Mouse (Mus musculus): ENCODE results near the gene Zkscan3. TPM values are rescaled to one million over a fixed set of nuclear protein-coding genes. Genes with fewer than 3 reads are reported as not detected.

Gene Zkscan3
- 10 to 100 TPM; 36.7 to 40.7 TPM for total RNA-seq (2021)

GRCm38 (mm10) chr13:21402287-21402846 is at the start of gene Zkscan3:
TSS of gene Zkscan3 (minus strand) at chr13:21402755.
- intact Hi-C loops (cut with DNase I): loop anchor here (5.0 kb wide), 2 partner anchors 40 to 50 kb away; partner anchors contain the start of genes Zscan12 and Zscan26
- peak; percentile 65 to 92 for DNase-seq (ENCODE audit: extremely low spot score in 1 of 2, low spot score in 2 of 2)

- intact Hi-C loops (cut with DNase I): no loop called here
Observed at GRCm38 (mm10) chr13:21447856-21448614, 45.5 kb upstream of the Zkscan3 start.

GRCm38 (mm10) chr13:21446796-21447195 is 44.2 kb upstream of the Zkscan3 start:
- no peak for DNase-seq (ENCODE audit: extremely low spot score in 1 of 2, low spot score in 2 of 2)
- intact Hi-C loops (cut with DNase I): no loop called here

More at GRCm38 (mm10) chr13:21447856-21448614, 45.5 kb upstream of the Zkscan3 start:
- DNase-seq (ENCODE audit: extremely low spot score in 1 of 2, low spot score in 2 of 2): no peak

GRCm38 (mm10) chr13:21441207-21441572 is 38.6 kb upstream of the Zkscan3 start:
- intact Hi-C loops (cut with DNase I): no loop called here
- DNase-seq (ENCODE audit: extremely low spot score in 1 of 2, low spot score in 2 of 2): no peak

- intact Hi-C loops (cut with DNase I): no loop called here
- DNase-seq (ENCODE audit: extremely low spot score in 1 of 2, low spot score in 2 of 2): peak; percentile 63 to 86
Observed at GRCm38 (mm10) chr13:21440503-21441206, 38.1 kb upstream of the Zkscan3 start, which contains the start of gene Pgbd1. TSS of gene Pgbd1 (minus strand) at chr13:21441058.

- intact Hi-C loops (cut with DNase I): no loop called here
- DNase-seq (ENCODE audit: extremely low spot score in 1 of 2, low spot score in 2 of 2): no peak
Observed at GRCm38 (mm10) chr13:21435476-21435875, 32.9 kb upstream of the Zkscan3 start.

GRCm38 (mm10) chr13:21427631-21428030 is 25.1 kb upstream of the Zkscan3 start:
- DNase-seq (ENCODE audit: extremely low spot score in 1 of 2, low spot score in 2 of 2): no peak
- intact Hi-C loops (cut with DNase I): no loop called here

GRCm38 (mm10) chr13:21423301-21423700 is 20.7 kb upstream of the Zkscan3 start:
- no peak for DNase-seq (ENCODE audit: extremely low spot score in 1 of 2, low spot score in 2 of 2)
- intact Hi-C loops (cut with DNase I): no loop called here

- intact Hi-C loops (cut with DNase I): no loop called here
- DNase-seq (ENCODE audit: extremely low spot score in 1 of 2, low spot score in 2 of 2): no peak
Observed at GRCm38 (mm10) chr13:21418865-21419264, 16.3 kb upstream of the Zkscan3 start.

- DNase-seq (ENCODE audit: extremely low spot score in 1 of 2, low spot score in 2 of 2): no peak
- intact Hi-C loops (cut with DNase I): no loop called here
Observed at GRCm38 (mm10) chr13:21417298-21418010, 14.9 kb upstream of the Zkscan3 start.

- intact Hi-C loops (cut with DNase I): no loop called here
- DNase-seq (ENCODE audit: extremely low spot score in 1 of 2, low spot score in 2 of 2): no peak
Observed at GRCm38 (mm10) chr13:21415750-21416149, 13.2 kb upstream of the Zkscan3 start.

- intact Hi-C loops (cut with DNase I): no loop called here
- no peak for DNase-seq (ENCODE audit: extremely low spot score in 1 of 2, low spot score in 2 of 2)
Observed at GRCm38 (mm10) chr13:21415266-21415665, 12.7 kb upstream of the Zkscan3 start.

GRCm38 (mm10) chr13:21414231-21415212 is 12.0 kb upstream of the Zkscan3 start:
- DNase-seq (ENCODE audit: extremely low spot score in 1 of 2, low spot score in 2 of 2): no peak
- intact Hi-C loops (cut with DNase I): no loop called here

- DNase-seq (ENCODE audit: extremely low spot score in 1 of 2, low spot score in 2 of 2): no peak
Observed at GRCm38 (mm10) chr13:21408805-21409459, 6.4 kb upstream of the Zkscan3 start.

GRCm38 (mm10) chr13:21407969-21408804 is 5.6 kb upstream of the Zkscan3 start:
- DNase-seq (ENCODE audit: extremely low spot score in 1 of 2, low spot score in 2 of 2): peak; percentile 89 to 90
- intact Hi-C loops (cut with DNase I): no loop called here

More at GRCm38 (mm10) chr13:21408805-21409459, 6.4 kb upstream of the Zkscan3 start:
- intact Hi-C loops (cut with DNase I): no loop called here

- intact Hi-C loops (cut with DNase I): no loop called here
- no peak for DNase-seq (ENCODE audit: extremely low spot score in 1 of 2, low spot score in 2 of 2)
Observed at GRCm38 (mm10) chr13:21407341-21407740, 4.8 kb upstream of the Zkscan3 start.

GRCm38 (mm10) chr13:21402848-21403247 is 293 bp upstream of the Zkscan3 start:
- intact Hi-C loops (cut with DNase I): loop anchor here (5.0 kb wide), 2 partner anchors 41 to 49 kb away; partner anchors contain the start of genes Zscan12 and Zscan26
- DNase-seq (ENCODE audit: extremely low spot score in 1 of 2, low spot score in 2 of 2): no peak

Measured in left cerebral cortex, postnatal 10 days (tissue).